Comparison of ENCODE assay signal across 9 mouse cellular contexts in the genomic region with DNA sequence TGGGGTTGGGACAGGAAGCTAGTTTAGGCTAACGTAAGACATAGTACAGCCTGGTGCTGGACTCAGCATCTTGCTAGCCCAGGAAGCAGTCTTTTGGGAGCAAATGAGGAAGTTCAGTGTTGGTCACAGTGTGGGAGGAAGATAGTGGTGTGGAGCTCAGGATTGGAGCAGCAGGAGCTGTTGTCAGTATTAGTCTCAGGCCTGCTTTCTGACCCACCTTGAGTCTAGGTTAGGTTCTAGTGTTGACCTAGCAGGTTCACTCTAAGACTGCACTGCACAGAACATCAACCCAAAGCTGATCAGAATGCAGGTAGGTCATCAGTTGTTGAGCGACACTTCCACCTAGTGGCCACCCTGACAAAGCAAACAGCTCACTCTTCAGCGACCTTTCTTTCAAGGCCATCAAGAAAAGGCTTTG. TPM values are rescaled to one million over a fixed set of nuclear protein-coding genes. Genes with fewer than 3 reads are reported as not detected.
DNase-seq lines count a peak whose midpoint lies in the region; ATAC-seq and TF ChIP-seq lines count a peak whose summit lies in the region.
"Had no signal": no experiment of that assay in that cellular context is flagged by ENCODE, and none has a peak within 500 bp of the region (broad histone marks: within the 10 kb centered on the region; RNA-seq: fewer than 3 reads in every experiment).

No protein-coding gene starts in this region.

- DNase-seq in adrenal gland, adult (ENCODE audit: inconsistent age in 2 of 2, low spot score in 1 of 2) = peak; percentile 80 to 90
- no peak for DNase-seq in adrenal gland, postnatal 4 days (ENCODE audit: low spot score in 2 of 2)
- peak; percentile 83 for DNase-seq in ZHBTc4 (ENCODE audit: low read depth, low spot score)
- DNase-seq in embryo, embryonic 10.5 days (ENCODE audit: low spot score) = peak; percentile 69
- peak; percentile 57 for DNase-seq in hindbrain, embryonic 11.5 days (ENCODE audit: low spot score)
- peak; percentile 71 for DNase-seq in midbrain, postnatal 0 days (ENCODE audit: low spot score)
- peak; percentile 84 for DNase-seq in thymus, postnatal 0 days (ENCODE audit: low spot score)

- WGBS in hindbrain, embryonic 11.5 days = 53% methylated on average over 3 of the region's 3 CpGs
- WGBS in limb, embryonic 15.5 days = 45% methylated on average over 3 of the region's 3 CpGs
- 44% methylated on average over 3 of the region's 3 CpGs for WGBS in midbrain, postnatal 0 days

- no peak overlapping the region for H3K27ac ChIP-seq in hindbrain, embryonic 11.5 days (ENCODE audit: low read depth, low read length)
- no peak overlapping the region for H3K27ac ChIP-seq in limb, embryonic 15.5 days
- no peak overlapping the region for H3K27ac ChIP-seq in midbrain, postnatal 0 days (ENCODE audit: low read depth, low read length)

- H3K36me3 ChIP-seq in hindbrain, embryonic 11.5 days (ENCODE audit: control insufficient read depth, insufficient read depth, low read length) = peaks cover 16% of the 10 kb centered on the region; the same call in 1 of the 2 replicates
- H3K36me3 ChIP-seq in limb, embryonic 15.5 days = peaks cover 74% of the 10 kb centered on the region
- H3K36me3 ChIP-seq in midbrain, postnatal 0 days (ENCODE audit: insufficient read depth, low read length) = peaks cover 55% of the 10 kb centered on the region

- no peak overlapping the region for H3K4me3 ChIP-seq in hindbrain, embryonic 11.5 days (ENCODE audit: low read depth, low read length)
- no peak overlapping the region for H3K4me3 ChIP-seq in limb, embryonic 15.5 days
- H3K4me3 ChIP-seq in midbrain, postnatal 0 days (ENCODE audit: low read depth, low read length) = no peak overlapping the region
- H3K4me3 ChIP-seq: myocyte had no signal

- peak; percentile 82 for TF ChIP-seq CTCF in midbrain, postnatal 0 days (IDR thresholded peaks at IDR 0.05)

- H3K9me3 ChIP-seq in hindbrain, embryonic 11.5 days (ENCODE audit: control insufficient read depth, low read length) = no peaks in the 10 kb centered on the region
- no peaks in the 10 kb centered on the region for H3K9me3 ChIP-seq in limb, embryonic 15.5 days
- no peaks in the 10 kb centered on the region for H3K9me3 ChIP-seq in midbrain, postnatal 0 days (ENCODE audit: low read length)

- ATAC-seq in hindbrain, embryonic 11.5 days (ENCODE audit: low FRiP score) = no peak
- ATAC-seq in limb, embryonic 15.5 days (ENCODE audit: insufficient number of reproducible peaks, low FRiP score, low TSS enrichment, low read depth) = 0 out of 2 replicates have a peak, but pooled peaks have one; percentile 21
- peak; percentile 63; the same call in 1 of the 2 replicates for ATAC-seq in midbrain, postnatal 0 days (ENCODE audit: low FRiP score)

- H3K4me1 ChIP-seq in hindbrain, embryonic 11.5 days (replicated peaks; ENCODE audit: control insufficient read depth, insufficient read depth, low read length) = no peaks in the 10 kb centered on the region
- H3K4me1 ChIP-seq in limb, embryonic 15.5 days = no peaks in the 10 kb centered on the region
- no peaks in the 10 kb centered on the region for H3K4me1 ChIP-seq in midbrain, postnatal 0 days (ENCODE audit: insufficient read depth, low read length)

- no peak overlapping the region for H3K4me2 ChIP-seq in hindbrain, embryonic 11.5 days (replicated peaks; ENCODE audit: low read depth, low read length)
- H3K4me2 ChIP-seq in limb, embryonic 15.5 days = no peak overlapping the region
- no peak overlapping the region for H3K4me2 ChIP-seq in midbrain, postnatal 0 days (ENCODE audit: low read depth, low read length, poor library complexity, severe bottlenecking)

- no peak overlapping the region for H3K9ac ChIP-seq in hindbrain, embryonic 11.5 days (ENCODE audit: low read depth, low read length)
- H3K9ac ChIP-seq in limb, embryonic 15.5 days = no peak overlapping the region
- H3K9ac ChIP-seq in midbrain, postnatal 0 days (replicated peaks; ENCODE audit: low read length, poor library complexity, severe bottlenecking) = no peak overlapping the region

- no peaks in the 10 kb centered on the region for H3K27me3 ChIP-seq in hindbrain, embryonic 11.5 days (ENCODE audit: control insufficient read depth, insufficient read depth, low read length)
- no peaks in the 10 kb centered on the region for H3K27me3 ChIP-seq in limb, embryonic 15.5 days
- no peaks in the 10 kb centered on the region for H3K27me3 ChIP-seq in midbrain, postnatal 0 days (ENCODE audit: insufficient read depth, low read length)

RNA-seq across cellular contexts. Expression of a gene that starts 1.0 kb away (rescaled TPM):
- 10 to 100 TPM in 1 of 2 experiments, 1 to 10 TPM in 1; 8.7 to 11.3 TPM for total RNA-seq in adrenal gland, postnatal 4 days (2021)
- polyA plus RNA-seq in hindbrain, embryonic 11.5 days (2014; fragmentation: Nextera tagmentation; extraction: Ambion mirVana) = 7.3 and 7.6 TPM in 2 replicates
- polyA plus RNA-seq in limb, embryonic 15.5 days (2015; fragmentation: Nextera tagmentation; extraction: Ambion mirVana) = 13.1 TPM in 2 replicates
- 5.6 and 6.2 TPM in 2 replicates for total RNA-seq in midbrain, postnatal 0 days (2014; rRNA removed)
- 3.0 and 3.4 TPM in 2 replicates for polyA plus RNA-seq in midbrain, postnatal 0 days (2015; fragmentation: Nextera tagmentation; extraction: Ambion mirVana)
- polyA plus RNA-seq in thymus, postnatal 0 days (2015; fragmentation: Nextera tagmentation; extraction: Ambion mirVana) = 217 and 226 TPM in 2 replicates

RNA-seq across cellular contexts. Expression of a gene that starts 19.5 kb away (rescaled TPM):
- total RNA-seq in adrenal gland, postnatal 4 days (2021) = 100 to 1,000 TPM; 115 to 117 TPM
- polyA plus RNA-seq in hindbrain, embryonic 11.5 days (2014; fragmentation: Nextera tagmentation; extraction: Ambion mirVana) = 376 and 390 TPM in 2 replicates
- polyA plus RNA-seq in limb, embryonic 15.5 days (2015; fragmentation: Nextera tagmentation; extraction: Ambion mirVana) = 207 and 226 TPM in 2 replicates
- total RNA-seq in midbrain, postnatal 0 days (2014; rRNA removed) = 97.0 and 101 TPM in 2 replicates
- polyA plus RNA-seq in midbrain, postnatal 0 days (2015; fragmentation: Nextera tagmentation; extraction: Ambion mirVana) = 142 and 147 TPM in 2 replicates
- 149 and 196 TPM in 2 replicates for polyA plus RNA-seq in thymus, postnatal 0 days (2015; fragmentation: Nextera tagmentation; extraction: Ambion mirVana)

RNA-seq across cellular contexts. Expression of a gene that starts 24.3 kb away (rescaled TPM):
- total RNA-seq in adrenal gland, postnatal 4 days (2021) = 10 to 100 TPM; 15.3 to 16.6 TPM
- polyA plus RNA-seq in hindbrain, embryonic 11.5 days (2014; fragmentation: Nextera tagmentation; extraction: Ambion mirVana) = 10.6 and 11.1 TPM in 2 replicates
- 11.9 and 12.2 TPM in 2 replicates for polyA plus RNA-seq in limb, embryonic 15.5 days (2015; fragmentation: Nextera tagmentation; extraction: Ambion mirVana)
- total RNA-seq in midbrain, postnatal 0 days (2014; rRNA removed) = 19.6 and 28.1 TPM in 2 replicates
- polyA plus RNA-seq in midbrain, postnatal 0 days (2015; fragmentation: Nextera tagmentation; extraction: Ambion mirVana) = 19.8 and 23.4 TPM in 2 replicates
- polyA plus RNA-seq in thymus, postnatal 0 days (2015; fragmentation: Nextera tagmentation; extraction: Ambion mirVana) = 5.2 and 5.8 TPM in 2 replicates

RNA-seq across cellular contexts. Expression of a gene that starts 24.3 kb away (rescaled TPM):
- total RNA-seq in adrenal gland, postnatal 4 days (2021) = 10 to 100 TPM; 47.8 TPM
- 19.3 and 19.9 TPM in 2 replicates for polyA plus RNA-seq in hindbrain, embryonic 11.5 days (2014; fragmentation: Nextera tagmentation; extraction: Ambion mirVana)
- 21.7 and 24.1 TPM in 2 replicates for polyA plus RNA-seq in limb, embryonic 15.5 days (2015; fragmentation: Nextera tagmentation; extraction: Ambion mirVana)
- total RNA-seq in midbrain, postnatal 0 days (2014; rRNA removed) = 12.8 and 19.6 TPM in 2 replicates
- 17.8 and 22.0 TPM in 2 replicates for polyA plus RNA-seq in midbrain, postnatal 0 days (2015; fragmentation: Nextera tagmentation; extraction: Ambion mirVana)
- polyA plus RNA-seq in thymus, postnatal 0 days (2015; fragmentation: Nextera tagmentation; extraction: Ambion mirVana) = 32.4 and 34.6 TPM in 2 replicates

RNA-seq across cellular contexts. Expression of a gene that starts 27.9 kb away (rescaled TPM):
- 10 to 100 TPM; 35.3 to 37.6 TPM for total RNA-seq in adrenal gland, postnatal 4 days (2021)
- 18.8 and 22.5 TPM in 2 replicates for polyA plus RNA-seq in hindbrain, embryonic 11.5 days (2014; fragmentation: Nextera tagmentation; extraction: Ambion mirVana)
- 23.8 and 30.6 TPM in 2 replicates for polyA plus RNA-seq in limb, embryonic 15.5 days (2015; fragmentation: Nextera tagmentation; extraction: Ambion mirVana)
- 14.9 and 31.2 TPM in 2 replicates for total RNA-seq in midbrain, postnatal 0 days (2014; rRNA removed)
- 21.6 and 25.7 TPM in 2 replicates for polyA plus RNA-seq in midbrain, postnatal 0 days (2015; fragmentation: Nextera tagmentation; extraction: Ambion mirVana)
- polyA plus RNA-seq in thymus, postnatal 0 days (2015; fragmentation: Nextera tagmentation; extraction: Ambion mirVana) = 17.9 and 21.3 TPM in 2 replicates

Comparison
In these comparisons a context has a peak if more than half of its experiments do, and no peak if none do; other contexts are left out.
1. DNase-seq: peak in adrenal gland, adult (2 of 2), ZHBTc4 (single experiment), embryo, embryonic 10.5 days (single experiment), hindbrain, embryonic 11.5 days (single experiment), midbrain, postnatal 0 days (single experiment) and thymus, postnatal 0 days (single experiment); none in adrenal gland, postnatal 4 days (0 of 2).
2. RNA of a gene that starts 1.0 kb away (polyA plus RNA-seq): 217 to 226 TPM in thymus, postnatal 0 days; 13.1 TPM in limb, embryonic 15.5 days, 7.3 to 7.6 TPM in hindbrain, embryonic 11.5 days and 3.0 to 3.4 TPM in midbrain, postnatal 0 days; every median in the first group is over 10 times any median in the second.